Mouse (Mus musculus): ENCODE measurements around the gene Sap30l.
A peak's percentile ranks its signal among the peaks of the same experiment; 100 is the strongest.
"Not testable (repeated sequence)": the region's sequence is repeated elsewhere in the genome, so short reads cannot be mapped to it uniquely, and the experiment has no call there.

Gene Sap30l

GRCm38 (mm10) chr11:57831281-57831781 is 29.9 kb downstream of the Sap30l start:
- DNase-seq (ENCODE audit: extremely low spot score): peak; percentile 64

DNA sequence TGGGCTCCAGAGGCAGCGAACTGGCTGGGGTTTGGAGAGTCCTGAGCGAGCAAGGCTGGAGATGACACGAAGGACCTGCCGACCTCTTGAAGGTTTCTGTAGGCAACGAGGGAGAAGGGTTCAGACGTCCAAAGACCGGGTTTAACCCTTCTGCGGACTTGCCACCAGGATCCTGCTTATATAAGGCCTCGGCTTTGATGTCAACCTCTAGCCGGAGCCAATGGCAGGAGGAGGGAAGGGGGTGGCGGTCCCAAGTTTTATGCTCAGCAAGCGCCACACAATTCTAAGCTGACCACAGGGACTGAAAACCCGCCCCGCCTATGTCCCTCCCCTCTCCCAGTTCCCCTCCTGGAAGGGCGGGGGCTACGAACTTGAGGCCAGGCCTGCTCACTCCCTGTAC is 30.4 kb downstream of the Sap30l start:
- no peak for DNase-seq (ENCODE audit: extremely low spot score)

- peak; percentile 59 for DNase-seq (ENCODE audit: extremely low spot score)
These were observed 31.2 kb downstream of the Sap30l start, which contains the start of gene Hand1 for GRCm38 (mm10) chr11:57832552-57833201. Gene Hand1 (minus strand): TSS chr11:57832818.

DNA sequence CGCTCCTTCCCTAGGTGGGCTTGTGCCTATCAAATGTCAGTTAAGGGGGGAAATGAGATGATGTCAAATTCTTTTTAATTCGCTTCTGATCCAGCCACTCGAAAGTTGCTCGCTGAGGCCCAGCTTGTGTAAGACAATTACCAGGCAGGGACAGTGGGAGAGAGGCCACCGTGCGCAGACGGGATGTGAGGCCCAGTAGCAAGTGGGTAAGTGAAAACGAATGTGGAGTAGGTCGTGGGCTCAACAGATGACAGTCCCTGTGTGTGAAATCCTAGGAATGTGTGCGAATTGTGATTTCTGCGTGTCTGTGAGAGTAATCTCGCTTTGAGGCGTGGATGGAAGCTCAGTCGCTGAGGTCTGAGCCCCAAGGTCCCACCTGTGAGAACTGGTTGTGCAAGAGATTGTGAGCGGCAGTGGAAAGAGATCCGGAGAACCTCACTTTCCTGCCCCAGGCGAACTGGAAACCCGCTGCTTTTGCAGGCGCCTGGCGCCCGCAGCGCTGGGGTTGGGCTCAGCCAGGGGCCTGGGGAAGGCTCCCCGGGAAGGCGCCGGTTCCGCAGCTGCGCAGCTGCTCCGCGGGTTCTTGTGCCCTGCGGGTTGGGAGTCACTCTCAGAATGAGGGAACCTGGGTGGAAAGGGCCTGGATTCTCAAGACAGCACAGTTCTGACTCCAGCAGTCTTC is 32.0 kb downstream of the Sap30l start:
- DNase-seq (ENCODE audit: extremely low spot score): peak; percentile 54

- peak; percentile 24 for DNase-seq (ENCODE audit: extremely low spot score)
These were observed 32.6 kb downstream of the Sap30l start for GRCm38 (mm10) chr11:57834031-57834430.

GRCm38 (mm10) chr11:57835331-57835730 is 33.9 kb downstream of the Sap30l start:
- no peak for DNase-seq (ENCODE audit: extremely low spot score)

DNA sequence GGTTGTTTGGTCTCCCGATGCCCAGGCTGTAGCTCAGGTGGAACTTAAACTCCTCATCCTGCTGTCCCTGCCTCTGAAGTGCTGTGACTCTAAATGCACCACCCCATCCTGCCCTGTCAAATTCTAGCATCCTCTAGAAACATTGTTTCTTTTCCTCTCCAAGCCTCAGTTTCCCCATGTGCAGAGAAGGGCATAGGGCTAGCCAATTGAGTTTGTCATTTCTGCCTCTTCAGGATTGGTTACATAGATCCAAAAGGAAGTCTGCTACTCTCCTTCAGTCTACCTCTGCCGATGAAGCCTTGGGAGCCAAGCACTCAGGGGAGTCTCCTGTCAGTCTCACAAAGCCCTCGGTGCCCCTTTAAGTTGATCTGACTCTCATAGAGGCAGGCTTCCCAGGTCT is 34.5 kb downstream of the Sap30l start:
- peak; percentile 24 for DNase-seq (ENCODE audit: extremely low spot score)

GRCm38 (mm10) chr11:57836401-57836800 is 35.0 kb downstream of the Sap30l start:
- DNase-seq (ENCODE audit: extremely low spot score): no peak

GRCm38 (mm10) chr11:57836872-57837680 is 35.6 kb downstream of the Sap30l start:
- DNase-seq (ENCODE audit: extremely low spot score): peak; percentile 58

DNA sequence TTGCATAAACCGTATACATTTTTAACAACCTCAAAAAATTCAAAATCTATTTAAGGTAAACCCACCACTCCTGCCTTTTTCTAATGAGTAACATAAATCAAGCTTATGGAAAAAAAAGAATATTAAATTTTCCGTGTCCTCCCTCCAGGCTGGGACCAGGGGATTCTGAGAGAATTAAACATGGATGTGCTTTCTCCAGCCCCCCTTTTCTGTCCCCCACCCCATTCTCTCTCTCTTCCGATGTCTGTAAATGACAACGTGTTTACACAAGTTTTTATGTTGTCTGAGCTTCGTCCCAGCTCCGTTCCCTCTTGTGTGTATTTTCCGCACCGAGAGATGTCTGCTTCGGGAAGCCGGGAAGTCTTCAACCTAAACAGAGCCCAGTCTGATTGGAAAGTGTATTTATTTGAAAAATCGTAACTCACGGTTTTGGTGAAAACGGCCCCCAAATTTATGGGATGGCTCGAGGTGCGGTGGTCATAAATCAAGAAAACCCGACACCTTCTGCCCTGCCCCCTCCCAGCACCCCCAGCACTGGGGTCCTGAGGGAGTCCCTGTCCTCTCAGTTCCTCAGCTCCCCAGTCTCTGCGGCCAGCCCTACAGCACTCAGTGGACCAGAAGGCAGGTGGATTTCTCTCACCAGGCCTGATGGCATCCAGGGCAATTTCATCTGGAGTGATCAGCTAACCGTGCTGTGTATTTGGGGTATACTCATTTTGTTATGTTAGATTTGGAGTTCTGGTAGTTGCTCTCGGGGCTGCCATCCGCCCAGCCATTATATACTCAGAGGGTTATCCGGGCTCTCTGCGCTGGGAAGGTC is 36.6 kb downstream of the Sap30l start:
- DNase-seq (ENCODE audit: extremely low spot score): peak; percentile 51

GRCm38 (mm10) chr11:57840986-57841385 is 39.5 kb downstream of the Sap30l start:
- no peak for DNase-seq (ENCODE audit: extremely low spot score)

DNA sequence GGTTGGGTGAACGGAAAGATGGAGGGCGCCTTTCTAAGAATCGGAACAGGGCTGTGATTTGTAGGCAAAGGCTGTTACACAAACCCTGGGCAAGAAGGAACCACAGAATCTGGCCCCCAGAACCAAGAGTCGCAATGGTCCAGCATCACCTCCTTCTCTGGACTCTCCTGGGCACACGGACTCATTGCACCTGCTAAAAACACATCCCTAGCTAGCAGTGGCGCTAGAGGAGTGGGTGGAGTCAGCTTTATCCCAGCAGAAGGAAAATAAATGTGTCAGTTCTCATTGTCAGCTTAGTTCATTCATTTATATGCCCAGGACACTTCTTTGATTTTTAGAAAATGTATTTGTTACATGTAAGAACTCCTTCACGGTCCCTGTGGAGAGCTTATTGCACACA is 40.0 kb downstream of the Sap30l start:
- no peak for DNase-seq (ENCODE audit: extremely low spot score)

DNA sequence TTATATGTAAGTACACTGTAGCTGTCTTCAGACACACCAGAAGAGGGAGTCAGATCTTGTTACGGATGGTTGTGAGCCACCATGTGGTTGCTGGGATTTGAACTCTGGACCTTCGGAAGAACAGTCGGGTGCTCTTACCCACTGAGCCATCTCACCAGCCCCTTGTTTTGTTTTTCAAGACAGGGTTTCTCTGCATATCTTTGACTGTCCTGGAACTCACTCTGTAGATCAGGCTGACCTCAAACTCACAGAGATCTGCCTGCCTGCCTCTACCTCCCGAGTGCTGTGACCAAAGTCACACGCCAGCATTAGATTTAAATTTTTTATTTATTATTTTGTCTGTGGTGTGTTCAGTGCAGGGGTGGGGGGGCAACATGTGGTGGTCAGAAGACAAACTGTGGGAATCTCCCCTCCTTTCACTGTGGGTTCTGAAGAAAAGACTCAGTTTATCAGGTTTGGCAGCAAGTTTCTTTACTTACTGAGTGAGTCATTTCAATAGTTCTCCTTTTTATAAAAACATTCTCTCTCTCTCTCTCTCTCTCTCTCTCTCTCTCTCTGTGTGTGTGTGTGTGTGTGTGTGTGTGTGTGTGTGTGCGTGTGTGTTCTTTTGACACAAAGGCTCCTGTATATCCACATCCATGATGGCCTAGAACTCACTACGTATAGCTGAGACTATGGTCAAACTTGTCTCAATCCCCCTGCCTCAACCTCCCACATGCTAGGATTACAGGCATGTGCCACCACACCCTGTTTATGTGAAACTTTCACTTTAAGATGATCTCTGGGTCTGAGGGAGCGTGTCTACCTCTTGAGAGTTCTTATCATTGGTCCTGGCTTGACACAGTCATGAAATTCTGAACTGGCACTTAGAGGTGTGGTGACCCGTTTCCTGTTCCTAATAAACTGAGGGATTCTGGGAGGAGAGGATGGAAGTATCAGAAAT is 45.3 kb downstream of the Sap30l start:
- not testable (repeated sequence) for DNase-seq (ENCODE audit: extremely low spot score)

DNA sequence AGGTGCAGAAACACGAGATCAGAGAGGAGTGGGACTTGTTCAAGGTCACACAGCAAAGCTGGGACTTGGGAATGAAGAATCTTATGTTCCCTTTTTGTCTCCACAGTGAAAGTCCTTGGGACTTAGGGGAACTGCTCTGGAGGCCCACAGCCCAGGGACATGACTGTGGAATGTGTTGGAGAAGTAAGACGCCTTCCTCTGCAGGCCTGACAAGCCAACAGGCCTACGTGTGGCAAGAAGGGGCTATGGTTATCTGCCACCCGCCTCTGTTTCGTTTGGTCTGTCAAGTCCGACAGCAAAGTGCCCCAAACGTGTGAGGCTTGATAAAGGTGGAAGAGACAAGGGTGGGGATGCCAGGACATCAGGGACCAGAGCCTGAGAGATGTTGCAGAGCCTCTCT is 46.0 kb downstream of the Sap30l start:
- DNase-seq (ENCODE audit: extremely low spot score): no peak

DNA sequence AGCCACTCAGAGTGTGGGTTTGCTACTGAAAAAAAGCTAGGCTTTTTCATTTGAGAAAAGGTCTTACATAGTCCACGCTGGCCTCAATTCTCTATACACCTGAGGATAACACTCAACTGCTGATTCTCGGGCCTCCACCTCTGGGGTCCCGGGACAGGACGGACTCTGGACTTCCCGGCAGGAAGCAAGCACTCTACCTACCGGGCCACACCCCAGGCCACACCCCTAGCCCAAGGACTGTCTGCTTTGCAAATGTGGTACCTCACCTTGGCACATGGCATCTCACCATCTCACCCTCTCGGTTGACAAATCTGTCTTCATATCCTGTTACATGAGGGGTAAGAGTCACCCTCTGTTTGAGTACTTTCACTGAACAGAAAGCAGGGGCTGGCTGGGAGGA is 48.9 kb downstream of the Sap30l start:
- no peak for DNase-seq (ENCODE audit: extremely low spot score)

DNA sequence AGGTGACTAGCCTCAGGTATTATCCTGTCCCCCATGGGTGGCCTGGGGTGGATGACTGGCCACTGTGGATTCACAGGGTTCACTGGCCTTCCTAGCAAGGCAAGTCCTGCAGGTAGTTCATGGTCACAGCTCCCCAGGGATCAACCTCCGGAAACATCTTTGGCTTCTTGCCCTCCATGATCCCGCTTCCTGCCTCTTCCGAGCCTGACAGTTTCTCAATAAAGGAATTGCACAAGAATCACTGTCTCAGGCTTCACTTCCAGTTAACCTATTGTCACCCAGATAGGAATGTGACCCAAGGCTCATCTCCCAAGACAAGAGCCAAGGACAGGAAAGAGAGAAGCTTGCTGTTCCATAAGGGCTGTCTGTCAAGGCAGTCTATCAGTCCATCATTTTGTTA is 49.5 kb downstream of the Sap30l start:
- DNase-seq (ENCODE audit: extremely low spot score): no peak

DNA sequence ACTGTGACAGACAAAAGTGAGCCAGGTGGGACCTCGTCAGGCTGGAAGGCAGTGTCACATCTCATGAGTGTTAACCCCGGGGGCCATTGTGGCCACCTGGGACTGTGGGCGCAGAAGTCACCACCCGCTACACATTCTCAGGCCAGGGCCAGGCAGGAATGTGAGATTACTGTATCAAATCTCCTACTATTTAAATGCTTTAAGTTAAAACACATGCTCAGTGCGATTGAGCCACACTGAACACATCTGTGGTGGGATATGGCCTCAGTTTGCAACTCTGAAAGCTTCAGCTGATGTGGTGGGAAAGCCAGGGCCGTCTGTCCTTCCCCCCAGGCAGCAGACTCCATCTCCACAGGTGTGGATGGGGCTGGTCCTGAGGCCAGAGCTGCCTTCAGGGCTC is 52.1 kb downstream of the Sap30l start:
- DNase-seq (ENCODE audit: extremely low spot score): no peak

- DNase-seq (ENCODE audit: extremely low spot score): no peak
These were observed 56.3 kb downstream of the Sap30l start for GRCm38 (mm10) chr11:57857709-57858108.
